Mouse (Mus musculus) spleen, postnatal 4 days (tissue): Measurements from ENCODE around the gene Lmtk2.
A peak's percentile ranks its signal among the peaks of the same experiment; 100 is the strongest.

Experiments used
- DNase-seq, 2 experiments: peaks; one replicate each; pipeline ENCODE4 v3.0.0; 2022; ENCODE audit warnings: low spot score in 2 of 2

Gene Lmtk2

DNA sequence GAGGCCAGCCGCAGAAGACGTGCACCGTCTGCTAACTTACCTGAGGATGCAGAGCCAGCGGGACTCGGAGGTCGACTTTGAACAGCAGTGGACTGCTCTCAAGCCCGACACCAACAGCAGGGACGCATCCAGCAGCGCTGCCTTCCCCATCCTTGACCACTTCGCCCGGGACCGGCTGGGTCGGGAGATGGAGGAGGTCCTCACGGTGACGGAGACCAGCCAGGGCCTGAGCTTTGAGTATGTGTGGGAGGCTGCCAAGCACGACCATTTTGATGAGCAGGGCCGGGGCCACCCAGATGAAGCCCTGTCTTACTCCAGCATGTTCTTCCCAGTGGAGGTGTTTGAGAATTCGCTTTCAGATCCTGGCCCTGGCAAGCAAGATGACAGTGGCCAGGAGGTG, 73.4 kb downstream of the Lmtk2 start:
- no peak for DNase-seq

DNA sequence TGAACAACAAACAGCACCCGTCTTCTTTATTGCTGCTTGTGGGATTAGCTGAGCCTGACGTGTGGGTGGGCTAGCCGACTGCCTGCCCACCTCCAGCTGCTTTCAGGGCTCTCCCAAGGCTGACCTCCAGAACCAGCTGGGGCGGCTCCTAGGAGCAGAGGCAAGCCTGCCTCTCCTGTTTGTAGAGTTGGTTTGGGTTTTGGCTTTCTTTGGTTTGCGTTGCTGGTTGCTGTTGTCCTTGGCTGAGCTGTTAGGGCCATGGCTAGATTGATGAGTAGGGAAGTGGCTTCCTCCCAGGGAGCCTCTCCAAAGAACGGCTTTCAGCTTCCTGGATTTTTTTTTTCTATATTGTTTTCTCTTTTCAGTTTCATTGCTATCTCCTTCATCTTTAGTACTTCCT, 78.0 kb downstream of the Lmtk2 start:
- no peak for DNase-seq

GRCm38 (mm10) chr5:144181249-144181648, 81.0 kb downstream of the Lmtk2 start:
- DNase-seq = peak; percentile 77 to 89

GRCm38 (mm10) chr5:144182542-144183247, 82.5 kb downstream of the Lmtk2 start:
- DNase-seq = peak in 1 of 2 experiments; percentile 61

DNA sequence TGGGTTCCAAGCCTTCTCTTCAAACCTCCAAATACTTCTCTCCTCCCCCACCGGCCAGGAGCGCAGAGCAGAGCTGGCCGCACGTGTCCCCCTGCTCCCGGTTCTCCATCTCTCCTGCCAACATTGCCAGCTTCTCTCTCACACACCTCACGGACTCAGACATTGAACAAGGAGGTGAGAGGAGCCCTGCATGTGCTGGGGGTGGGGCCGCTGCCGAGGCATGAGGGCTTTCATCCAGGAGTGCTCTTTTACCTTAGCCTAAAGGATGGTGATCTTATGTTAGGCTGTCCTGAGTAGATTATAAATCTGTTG, 83.0 kb downstream of the Lmtk2 start:
- DNase-seq = peak in 1 of 2 experiments; percentile 56

- DNase-seq = peak in 1 of 2 experiments; percentile 62
Observed at GRCm38 (mm10) chr5:144183647-144184335, 83.6 kb downstream of the Lmtk2 start.

- DNase-seq = peak in 1 of 2 experiments; percentile 61
Observed at GRCm38 (mm10) chr5:144184350-144185045, 84.3 kb downstream of the Lmtk2 start.

GRCm38 (mm10) chr5:144188422-144188821, 88.2 kb downstream of the Lmtk2 start:
- DNase-seq = peak in 1 of 2 experiments; percentile 58

DNA sequence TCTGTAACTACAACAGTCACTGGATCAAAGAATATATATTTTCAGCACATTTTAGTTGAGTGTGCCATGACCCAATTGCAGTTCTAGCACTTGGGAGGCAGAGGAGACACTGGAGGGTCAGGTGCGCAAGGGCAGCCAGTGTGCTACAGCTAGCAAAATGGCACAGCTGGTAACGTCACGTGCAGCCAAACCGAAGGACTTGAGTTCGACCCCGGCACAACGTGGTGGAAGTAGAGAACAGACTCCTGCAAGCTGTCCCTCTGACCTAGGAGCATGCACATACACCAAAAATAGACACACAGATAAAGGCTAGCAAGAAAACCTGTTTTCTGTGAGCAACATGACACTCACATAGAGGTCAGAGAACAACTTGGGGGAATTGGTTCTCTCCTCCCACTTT, 89.1 kb downstream of the Lmtk2 start:
- DNase-seq = no peak

DNA sequence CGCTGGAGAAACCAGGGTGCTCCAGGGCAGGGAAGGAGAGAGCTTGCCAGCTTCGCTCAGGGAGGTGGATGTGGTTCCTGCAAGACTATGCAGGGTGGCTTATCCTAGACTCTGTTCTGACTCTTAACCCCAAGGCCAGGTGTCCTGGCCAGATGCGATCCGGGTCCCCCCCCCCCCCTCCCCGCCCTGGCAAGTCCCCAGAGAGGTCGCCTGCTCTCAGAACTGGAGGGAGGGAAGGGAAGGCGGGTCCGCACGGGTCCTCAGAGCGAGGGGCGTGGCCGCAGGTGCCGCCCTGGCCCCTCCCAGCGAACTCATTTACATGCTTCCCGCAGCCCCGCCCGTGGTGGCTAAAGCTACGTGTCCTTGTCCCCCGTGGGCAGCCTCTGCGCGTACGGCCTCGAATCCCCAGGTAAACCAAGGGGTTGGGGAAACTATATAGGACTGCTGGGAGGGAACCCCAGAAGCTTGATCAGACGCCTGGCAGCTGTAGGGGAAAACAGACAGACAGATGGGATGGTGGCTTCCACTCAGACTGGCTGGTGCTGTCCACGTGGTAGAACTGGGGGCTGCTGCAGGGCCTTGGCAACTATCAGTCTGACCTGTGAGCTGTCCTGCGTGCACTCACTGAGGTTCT, 89.8 kb downstream of the Lmtk2 start, which contains the start of gene Bhlha15:
TSS of gene Bhlha15 (plus strand) at position 337 of the 634 bp plus-strand sequence.
- DNase-seq = peak; percentile 73 to 86

DNA sequence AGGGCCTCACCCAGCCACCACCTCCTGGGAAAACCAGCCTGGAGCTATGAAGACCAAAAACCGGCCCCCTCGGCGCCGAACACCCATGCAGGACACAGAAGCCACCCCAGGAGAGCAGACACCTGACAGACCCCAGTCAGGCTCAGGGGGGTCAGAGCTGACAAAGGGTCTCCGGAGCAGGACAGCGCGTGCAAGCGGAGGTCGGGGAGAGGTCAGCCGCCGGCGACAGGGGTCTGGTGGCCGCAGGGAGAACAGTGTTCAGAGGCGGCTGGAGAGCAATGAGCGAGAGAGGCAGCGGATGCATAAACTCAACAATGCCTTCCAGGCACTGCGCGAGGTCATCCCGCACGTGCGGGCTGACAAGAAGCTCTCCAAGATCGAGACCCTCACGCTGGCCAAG, 90.8 kb downstream of the Lmtk2 start:
- no peak for DNase-seq

- DNase-seq = no peak
Observed at GRCm38 (mm10) chr5:144192673-144193072, 92.4 kb downstream of the Lmtk2 start.

DNA sequence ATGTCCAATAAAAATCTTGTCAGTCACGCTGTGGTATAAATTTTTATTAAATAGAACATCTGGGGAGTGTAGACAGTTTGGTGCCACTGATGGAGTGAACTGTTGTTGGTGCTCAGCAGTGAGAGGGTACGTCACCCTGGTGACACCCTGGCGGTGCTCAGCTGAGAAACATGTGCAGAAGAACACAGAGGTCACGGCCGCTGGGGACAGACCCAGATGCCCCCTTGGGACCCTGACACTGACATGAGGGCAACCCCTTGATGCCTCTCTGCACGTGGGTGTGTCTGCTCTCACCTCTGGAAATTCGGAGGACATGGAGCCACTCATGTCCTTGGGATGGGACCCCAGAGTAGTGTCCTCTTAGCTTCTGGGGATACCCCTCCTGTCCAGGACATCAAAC, 94.2 kb downstream of the Lmtk2 start:
- DNase-seq = no peak

- DNase-seq = no peak
Observed at GRCm38 (mm10) chr5:144195567-144195966, 95.3 kb downstream of the Lmtk2 start.

DNA sequence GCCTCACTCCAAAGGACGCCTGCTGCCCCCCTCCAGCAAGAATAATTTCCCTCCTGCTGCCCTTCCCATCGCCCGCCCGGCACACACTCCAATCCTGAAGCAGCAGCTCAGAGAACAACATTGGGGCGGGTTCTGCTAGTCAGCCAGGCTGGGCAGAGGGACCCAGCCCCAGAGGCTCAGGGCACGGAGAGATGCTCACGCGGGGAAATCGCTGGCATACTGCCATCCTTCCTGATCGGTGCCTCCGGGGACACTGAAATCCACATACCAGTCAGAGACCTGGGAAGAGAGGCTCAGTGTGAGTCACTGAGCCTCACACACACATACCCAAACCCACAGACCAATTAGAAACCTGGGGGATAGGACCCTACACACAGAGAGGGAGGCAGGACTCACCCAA, 100.4 kb downstream of the Lmtk2 start:
- no peak for DNase-seq

DNA sequence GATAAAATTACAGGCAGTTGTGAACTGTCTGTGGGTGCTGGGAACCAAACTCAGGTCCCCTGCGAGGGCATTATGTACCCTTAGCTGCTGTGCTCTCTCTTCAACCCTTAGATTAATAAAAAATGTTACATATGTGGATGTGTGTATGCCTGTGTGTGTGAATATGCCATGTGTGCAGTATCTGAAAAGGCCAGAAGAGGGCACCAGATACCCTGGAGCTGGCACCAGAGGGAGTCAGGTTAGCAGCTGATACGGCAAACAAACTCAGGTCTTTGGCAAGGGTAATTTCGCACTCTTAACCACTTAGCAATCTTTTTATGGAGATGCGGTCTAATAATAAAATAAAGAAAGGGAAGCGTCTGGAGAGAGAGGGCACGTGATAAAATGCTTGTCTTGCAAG, 102.2 kb downstream of the Lmtk2 start:
- DNase-seq = no peak

- DNase-seq = peak in 1 of 2 experiments; percentile 55
Observed at GRCm38 (mm10) chr5:144203398-144203959, 103.2 kb downstream of the Lmtk2 start.

- peak in 1 of 2 experiments; percentile 48 for DNase-seq
Observed at GRCm38 (mm10) chr5:144204303-144204702, 104.1 kb downstream of the Lmtk2 start.

- no peak for DNase-seq
Observed at GRCm38 (mm10) chr5:144204911-144205310, 104.7 kb downstream of the Lmtk2 start.

DNA sequence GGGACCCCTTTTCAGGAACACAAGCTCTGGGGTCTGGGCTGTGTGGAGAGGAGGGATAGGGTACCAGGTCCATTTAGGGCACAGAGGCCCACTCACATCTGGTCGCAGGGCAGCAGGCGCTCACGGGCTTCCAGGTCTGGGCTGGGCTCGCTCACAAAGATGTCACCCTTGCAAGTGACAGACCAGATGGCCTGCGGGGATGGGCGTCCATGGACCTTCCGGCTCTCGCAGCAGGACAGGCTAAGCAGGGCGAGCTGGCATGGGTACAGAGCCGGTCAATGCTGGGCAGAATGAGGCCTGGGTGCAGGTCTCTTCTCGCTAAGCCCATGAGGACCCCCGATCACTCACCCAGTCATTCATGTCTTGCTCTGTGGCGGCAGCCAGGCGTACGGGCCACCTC, 105.8 kb downstream of the Lmtk2 start:
- no peak for DNase-seq

DNA sequence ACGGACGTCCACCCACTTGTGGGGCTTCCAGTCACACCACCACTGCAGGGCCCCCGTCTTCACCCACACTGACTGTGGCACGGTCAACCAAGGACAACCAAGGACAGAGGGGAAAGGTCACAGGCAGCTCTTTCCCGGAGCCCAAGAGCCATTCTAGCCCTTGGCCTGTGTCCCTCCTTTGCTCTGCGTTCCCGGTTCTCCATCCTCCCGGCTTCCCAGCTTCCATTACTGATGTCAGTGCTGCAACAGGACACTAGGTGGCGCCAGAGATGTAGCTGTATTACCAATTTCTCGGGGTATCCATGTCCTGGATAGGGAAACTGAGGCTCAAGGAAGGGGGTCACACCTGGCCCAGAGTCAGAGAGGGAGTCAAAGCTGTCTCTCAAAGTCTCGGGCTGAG, 107.2 kb downstream of the Lmtk2 start:
- no peak for DNase-seq

DNA sequence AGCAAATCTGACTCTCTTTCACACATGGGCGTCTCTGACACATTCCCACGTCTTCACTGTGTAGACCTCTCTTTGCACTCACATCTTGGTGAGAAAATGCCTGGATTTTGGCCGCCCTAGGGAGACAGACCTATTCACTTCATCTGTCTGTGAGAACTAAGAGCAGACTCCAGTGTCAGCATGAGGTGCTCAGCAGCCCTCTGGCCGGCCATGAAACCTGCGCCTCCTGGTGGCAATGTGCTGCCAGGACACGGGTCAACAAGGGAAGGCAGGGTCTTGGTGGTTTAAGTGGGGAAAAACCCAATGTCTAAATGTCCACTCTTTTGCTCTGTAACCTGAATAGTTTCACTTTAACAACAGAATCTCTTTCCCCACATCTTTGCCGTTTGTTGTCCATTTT, 114.2 kb downstream of the Lmtk2 start:
- DNase-seq = peak; percentile 58 to 87
